Mouse (Mus musculus) heart, postnatal 0 days (tissue): ENCODE measurements around the gene Dlx6.

Source experiments
- CTCF ChIP-seq: IDR thresholded peaks from 2 replicates; pipeline ENCODE4 v1.5.1; 2016; ENCODE audit warnings: antibody characterized with exemption, control low read depth, low read depth
- EP300 ChIP-seq: IDR thresholded peaks from 2 replicates; pipeline ENCODE4 v1.6.1; 2016; ENCODE audit warnings: antibody characterized with exemption, low read depth

GRCm38 (mm10) chr6:6864441-6865440 is 1.6 kb downstream of the Dlx6 start:
- TF ChIP-seq CTCF, result no peak
- no peak for TF ChIP-seq EP300
